Mouse (Mus musculus) stomach, postnatal 0 days (tissue): Measurements from ENCODE around the gene D10Jhu81e.

Source experiments
- CTCF ChIP-seq: IDR thresholded peaks from 2 replicates; pipeline ENCODE4 v1.5.1; 2016; ENCODE audit warnings: antibody characterized with exemption, low read depth, mild to moderate bottlenecking, moderate library complexity
- EP300 ChIP-seq: optimal IDR thresholded peaks from 2 replicates; pipeline ENCODE3; 2016; ENCODE audit warnings: antibody characterized with exemption

DNA sequence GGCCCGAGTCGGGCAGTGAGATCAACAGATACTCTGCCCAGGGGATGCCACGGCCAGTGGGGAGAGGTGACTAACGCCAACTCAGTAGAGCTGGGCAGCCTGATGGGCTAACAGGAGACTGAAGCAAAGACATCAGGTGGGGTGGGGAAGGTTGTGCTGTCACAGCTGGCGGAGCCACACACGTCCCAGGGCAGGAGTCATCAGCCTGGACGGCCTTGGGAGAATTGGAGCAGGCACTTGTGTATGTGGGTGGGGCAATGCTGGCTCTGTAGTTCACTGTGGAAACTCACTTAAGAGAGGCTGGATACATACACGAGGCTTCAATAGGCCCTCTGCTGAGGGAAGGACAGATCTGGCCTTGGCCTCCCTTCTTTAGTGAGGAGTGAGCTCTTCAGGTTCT, 8.5 kb downstream of the D10Jhu81e start:
- TF ChIP-seq CTCF (no peak), EP300 (no peak)
